In genomic region chr19:16087391-16087790, GRCm38 (mm10) we compare ENCODE assay signal across 21 mouse cellular contexts.
"Had no signal": no experiment of that assay in that cellular context is flagged by ENCODE, and none has a peak within 500 bp of the region (broad histone marks: within the 10 kb centered on the region; RNA-seq: fewer than 3 reads in every experiment).

No protein-coding gene starts in this region.

- H3K4me2 ChIP-seq: liver, embryonic 13.5 days; liver, embryonic 15.5 days; lung, embryonic 15.5 days; midbrain, embryonic 12.5 days; neural tube, embryonic 13.5 days; neural tube, embryonic 15.5 days had no signal

- H3K4me3 ChIP-seq: liver, embryonic 13.5 days; liver, embryonic 15.5 days; lung, embryonic 15.5 days; megakaryocyte, embryonic 14.5 days; midbrain, embryonic 12.5 days; myocyte; neural tube, embryonic 13.5 days; neural tube, embryonic 15.5 days had no signal

- H3K9me3 ChIP-seq: liver, embryonic 13.5 days; liver, embryonic 15.5 days; lung, embryonic 15.5 days; midbrain, embryonic 12.5 days; neural tube, embryonic 13.5 days; neural tube, embryonic 15.5 days had no signal

- H3K4me1 ChIP-seq: liver, embryonic 13.5 days; liver, embryonic 15.5 days; lung, embryonic 15.5 days; midbrain, embryonic 12.5 days; neural tube, embryonic 15.5 days had no signal

- ATAC-seq: liver, postnatal 0 days; midbrain, embryonic 16.5 days had no signal

- H3K36me3 ChIP-seq: liver, embryonic 13.5 days; liver, embryonic 15.5 days; lung, embryonic 15.5 days; midbrain, embryonic 12.5 days; neural tube, embryonic 13.5 days; neural tube, embryonic 15.5 days had no signal

- DNase-seq: liver, embryonic 13.5 days; liver, postnatal 0 days; lung, postnatal 10 days; lung, postnatal 36 days; midbrain, embryonic 14.5 days; retina, postnatal 1 day; right cerebral cortex, adult 18-20 months; right cerebral cortex, postnatal 25 days; right cerebral cortex, postnatal 4 days; spleen, adult 18-20 months; thymus, adult 18-20 months; thymus, postnatal 14 days; thymus, postnatal 36 days had no signal

- H3K27me3 ChIP-seq: liver, embryonic 13.5 days; liver, embryonic 15.5 days; lung, embryonic 15.5 days; megakaryocyte, embryonic 14.5 days; midbrain, embryonic 12.5 days; neural tube, embryonic 13.5 days; neural tube, embryonic 15.5 days had no signal

- H3K27ac ChIP-seq: liver, embryonic 13.5 days; liver, embryonic 15.5 days; lung, embryonic 15.5 days; midbrain, embryonic 12.5 days; neural tube, embryonic 13.5 days; neural tube, embryonic 15.5 days had no signal

- H3K9ac ChIP-seq: liver, embryonic 13.5 days; liver, embryonic 15.5 days; liver, postnatal 0 days; lung, embryonic 15.5 days; midbrain, embryonic 12.5 days; neural tube, embryonic 13.5 days; neural tube, embryonic 15.5 days had no signal
